Mouse (Mus musculus): ENCODE results near the gene Emg1. TPM values are rescaled to one million over a fixed set of nuclear protein-coding genes. Genes with fewer than 3 reads are reported as not detected.

Gene Emg1
- polyA plus RNA-seq, 1 experiment from 2014 or later, result 194 TPM

GRCm38 (mm10) chr6:124719354-124719978 lies 7.5 kb upstream of the Emg1 start:
- Histone ChIP-seq H3K36me3 (replicated peaks) (peaks cover 34% of the 10 kb centered on the region), H3K27ac (no peak overlapping the region), H3K4me1 (no peaks in the 10 kb centered on the region), H3K4me3 (replicated peaks) (no peak overlapping the region), H3K27me3 (no peaks in the 10 kb centered on the region), H3K9ac (peak overlapping the region; percentile 40; the same call in 1 of the 2 replicates), H3K9me3 (no peaks in the 10 kb centered on the region), H3K4me2 (no peak overlapping the region)
- no peak for ATAC-seq (ENCODE audit: low FRiP score)
- WGBS, result 75% methylated on average over 7 of the region's 7 CpGs

- Histone ChIP-seq H3K27me3 (no peaks in the 10 kb centered on the region), H3K9me3 (no peaks in the 10 kb centered on the region), H3K4me3 (replicated peaks) (no peak overlapping the region), H3K27ac (no peak overlapping the region), H3K36me3 (replicated peaks) (peaks cover 42% of the 10 kb centered on the region), H3K4me2 (no peak overlapping the region), H3K4me1 (peaks cover 7% of the 10 kb centered on the region), H3K9ac (peak overlapping the region; percentile 40; the same call in 1 of the 2 replicates)
- WGBS, result 47% methylated on average over 16 of the region's 16 CpGs
- ATAC-seq (ENCODE audit: low FRiP score), result no peak
Measured at GRCm38 (mm10) chr6:124718703-124719102, 6.7 kb upstream of the Emg1 start.

DNA sequence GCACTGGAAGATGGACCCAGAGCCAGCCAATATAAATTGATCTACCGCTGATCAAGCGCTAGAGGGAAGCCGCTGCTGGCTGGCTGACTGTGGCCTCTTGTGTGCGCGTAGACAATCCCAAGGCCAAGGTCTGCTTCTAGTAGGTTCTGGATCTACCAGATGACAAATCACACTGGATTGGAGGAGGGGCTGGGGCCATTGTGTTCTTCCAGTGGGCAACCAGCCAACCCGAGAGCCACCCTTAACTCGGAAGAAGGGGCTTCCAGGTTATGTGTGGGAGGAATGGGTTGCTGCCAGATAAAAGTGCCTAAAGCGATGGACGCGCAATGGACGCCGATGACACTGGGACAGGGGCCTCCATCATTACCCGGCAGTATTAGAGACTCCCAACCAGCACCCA lies 6.0 kb upstream of the Emg1 start:
- Histone ChIP-seq H3K9me3 (no peaks in the 10 kb centered on the region), H3K9ac (no peak overlapping the region), H3K4me3 (replicated peaks) (peak overlapping the region; percentile 7; the same call in 1 of the 2 replicates), H3K4me1 (peaks cover 15% of the 10 kb centered on the region), H3K27me3 (no peaks in the 10 kb centered on the region), H3K36me3 (replicated peaks) (peaks cover 45% of the 10 kb centered on the region), H3K27ac (no peak overlapping the region), H3K4me2 (no peak overlapping the region)
- WGBS, result 81% methylated on average over 13 of the region's 13 CpGs
- no peak for ATAC-seq (ENCODE audit: low FRiP score)

DNA sequence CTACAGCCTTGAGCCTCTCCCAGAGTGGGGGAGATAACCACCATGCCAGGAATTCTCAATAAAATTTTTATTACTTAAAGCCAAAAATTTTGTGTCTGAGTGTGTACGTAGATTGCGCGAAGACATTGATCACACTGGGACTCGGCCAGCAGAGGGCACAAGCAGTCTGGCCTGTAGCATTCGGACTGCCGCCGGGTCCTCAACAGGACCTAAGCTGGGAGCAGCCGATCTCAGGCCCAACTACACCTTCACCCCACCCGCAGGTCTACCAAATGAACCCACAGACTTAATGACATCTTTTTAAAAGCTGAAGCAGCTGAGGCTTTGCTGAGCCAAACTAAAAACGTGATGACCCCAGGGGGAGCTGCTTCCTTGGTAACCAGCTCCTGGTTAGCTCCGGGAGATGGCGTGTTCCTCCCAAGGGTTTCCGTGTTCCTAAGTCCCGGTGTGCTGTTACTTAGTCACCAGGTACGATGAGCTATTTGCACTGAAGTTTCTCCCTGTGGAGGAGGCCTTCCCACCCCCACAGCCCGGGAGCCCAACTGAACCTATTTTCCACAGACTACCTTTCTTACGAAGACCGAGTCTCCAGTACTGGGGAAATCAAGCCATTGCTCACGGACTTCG lies 5.0 kb upstream of the Emg1 start:
- Histone ChIP-seq H3K9ac (no peak overlapping the region), H3K27ac (0 out of 2 replicates have a peak overlapping the region, but pooled peaks have one; percentile 19), H3K4me3 (replicated peaks) (no peak overlapping the region), H3K4me2 (no peak overlapping the region), H3K36me3 (replicated peaks) (peaks cover 45% of the 10 kb centered on the region), H3K9me3 (no peaks in the 10 kb centered on the region), H3K4me1 (peaks cover 18% of the 10 kb centered on the region), H3K27me3 (no peaks in the 10 kb centered on the region)
- 69% methylated on average over 20 of the region's 20 CpGs for WGBS
- ATAC-seq (ENCODE audit: low FRiP score), result no peak

GRCm38 (mm10) chr6:124712918-124713317 lies 940 bp upstream of the Emg1 start:
- H3K4me2 ChIP-seq, result peak overlapping the region; percentile 82
- H3K27me3 ChIP-seq, result no peaks in the 10 kb centered on the region
- H3K9ac ChIP-seq, result peak overlapping the region; percentile 90
- peaks cover 50% of the 10 kb centered on the region for H3K36me3 ChIP-seq (replicated peaks)
- WGBS, result 22% methylated on average over 11 of the region's 11 CpGs
- H3K4me1 ChIP-seq, result peaks cover 36% of the 10 kb centered on the region
- H3K9me3 ChIP-seq, result no peaks in the 10 kb centered on the region
- no peak overlapping the region for H3K27ac ChIP-seq
- peak overlapping the region; percentile 95 for H3K4me3 ChIP-seq (replicated peaks)
- ATAC-seq (ENCODE audit: low FRiP score), result no peak

DNA sequence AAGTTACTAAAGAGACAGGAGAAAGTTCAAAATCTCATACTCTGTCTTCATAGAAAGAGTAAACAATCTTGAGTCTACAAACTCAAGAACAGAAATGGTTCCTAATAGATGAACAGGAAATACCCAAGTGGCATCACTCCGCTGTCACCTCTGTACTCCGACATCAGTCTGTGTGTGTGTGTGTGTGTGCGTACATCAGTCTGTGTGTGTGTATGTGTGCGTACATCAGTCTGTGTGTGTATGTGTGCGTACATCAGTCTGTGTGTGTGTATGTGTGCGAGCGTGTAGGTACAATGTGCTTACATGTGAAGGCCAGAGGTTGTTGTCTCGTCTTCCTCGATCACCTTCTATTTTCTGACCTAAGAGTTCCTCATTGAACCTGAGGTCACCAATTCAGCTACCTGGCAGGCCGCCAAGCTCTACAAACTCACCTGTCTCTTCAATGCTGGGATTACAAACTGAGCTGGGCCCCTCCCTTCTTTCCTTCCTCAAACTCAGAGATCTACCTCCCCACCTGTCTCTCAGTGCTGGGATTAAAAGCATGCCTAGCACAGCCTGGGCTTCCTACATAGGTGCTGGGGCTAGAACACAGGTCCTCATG lies 3.6 kb downstream of the Emg1 start:
- Histone ChIP-seq H3K27me3 (no peaks in the 10 kb centered on the region), H3K9ac (no peak overlapping the region), H3K36me3 (replicated peaks) (peaks cover 40% of the 10 kb centered on the region), H3K4me1 (peaks cover 26% of the 10 kb centered on the region), H3K9me3 (no peaks in the 10 kb centered on the region), H3K4me3 (replicated peaks) (no peak overlapping the region), H3K27ac (no peak overlapping the region), H3K4me2 (no peak overlapping the region)
- no peak for ATAC-seq (ENCODE audit: low FRiP score)
- 95% methylated on average over 10 of the region's 10 CpGs for WGBS

- no peaks in the 10 kb centered on the region for H3K9me3 ChIP-seq
- H3K9ac ChIP-seq, result no peak overlapping the region
- no peak for ATAC-seq (ENCODE audit: low FRiP score)
- H3K27ac ChIP-seq, result no peak overlapping the region
- no peak overlapping the region for H3K4me3 ChIP-seq (replicated peaks)
- WGBS, result 91% methylated on average over 5 of the region's 5 CpGs
- H3K4me1 ChIP-seq, result peaks cover 16% of the 10 kb centered on the region
- H3K36me3 ChIP-seq (replicated peaks), result peaks cover 63% of the 10 kb centered on the region
- no peak overlapping the region for H3K4me2 ChIP-seq
- H3K27me3 ChIP-seq, result no peaks in the 10 kb centered on the region
Measured at GRCm38 (mm10) chr6:124706061-124706627, 5.8 kb downstream of the Emg1 start.

GRCm38 (mm10) chr6:124704417-124704816 lies 7.6 kb downstream of the Emg1 start:
- 93% methylated on average over 2 of the region's 2 CpGs for WGBS
- H3K4me2 ChIP-seq, result no peak overlapping the region

DNA sequence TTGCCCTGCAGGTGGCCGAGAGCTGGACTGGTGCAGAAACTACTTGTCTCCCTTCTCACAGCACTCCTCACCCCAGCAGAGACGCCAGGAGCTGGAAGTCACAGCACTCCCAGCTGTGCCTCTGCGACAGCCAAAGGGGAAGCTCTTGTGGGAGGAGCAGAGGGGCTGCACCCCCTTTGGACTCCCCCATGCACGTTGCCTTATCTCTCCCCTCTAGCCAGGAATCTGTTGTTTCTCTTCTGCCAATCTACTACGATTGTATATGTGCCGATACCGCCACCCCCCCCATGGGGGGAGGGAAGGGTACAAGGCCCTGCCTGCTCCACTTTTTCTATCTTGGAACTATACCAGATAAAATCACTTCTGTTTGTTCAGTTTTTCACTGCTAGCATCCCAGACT lies 8.2 kb downstream of the Emg1 start:
- no peak for ATAC-seq (ENCODE audit: low FRiP score)
- peaks cover 85% of the 10 kb centered on the region for H3K36me3 ChIP-seq (replicated peaks)
- no peak overlapping the region for H3K4me3 ChIP-seq (replicated peaks)
- no peaks in the 10 kb centered on the region for H3K9me3 ChIP-seq
- H3K4me2 ChIP-seq, result no peak overlapping the region
- no peak overlapping the region for H3K27ac ChIP-seq
- H3K9ac ChIP-seq, result no peak overlapping the region
- H3K27me3 ChIP-seq, result no peaks in the 10 kb centered on the region
- H3K4me1 ChIP-seq, result no peaks in the 10 kb centered on the region
- WGBS, result 78% methylated on average over 7 of the region's 7 CpGs

More at GRCm38 (mm10) chr6:124704417-124704816, 7.6 kb downstream of the Emg1 start:
- peaks cover 79% of the 10 kb centered on the region for H3K36me3 ChIP-seq (replicated peaks)
- no peak overlapping the region for H3K4me3 ChIP-seq (replicated peaks)
- H3K27ac ChIP-seq, result no peak overlapping the region
- ATAC-seq (ENCODE audit: low FRiP score), result no peak
- peaks cover under 1% of the 10 kb centered on the region for H3K4me1 ChIP-seq
- no peak overlapping the region for H3K9ac ChIP-seq
- H3K27me3 ChIP-seq, result no peaks in the 10 kb centered on the region
- no peaks in the 10 kb centered on the region for H3K9me3 ChIP-seq

GRCm38 (mm10) chr6:124702784-124703103 lies 9.2 kb downstream of the Emg1 start:
- Histone ChIP-seq H3K9ac (no peak overlapping the region), H3K4me2 (no peak overlapping the region), H3K36me3 (replicated peaks) (peaks cover 81% of the 10 kb centered on the region), H3K9me3 (no peaks in the 10 kb centered on the region), H3K4me3 (replicated peaks) (no peak overlapping the region), H3K4me1 (0 out of 2 replicates have a peak, but pooled peaks cover 4% of the 10 kb centered on the region), H3K27me3 (no peaks in the 10 kb centered on the region), H3K27ac (no peak overlapping the region)
- ATAC-seq (ENCODE audit: low FRiP score), result peak; percentile 70
- 54% methylated on average over 3 of the region's 3 CpGs for WGBS

DNA sequence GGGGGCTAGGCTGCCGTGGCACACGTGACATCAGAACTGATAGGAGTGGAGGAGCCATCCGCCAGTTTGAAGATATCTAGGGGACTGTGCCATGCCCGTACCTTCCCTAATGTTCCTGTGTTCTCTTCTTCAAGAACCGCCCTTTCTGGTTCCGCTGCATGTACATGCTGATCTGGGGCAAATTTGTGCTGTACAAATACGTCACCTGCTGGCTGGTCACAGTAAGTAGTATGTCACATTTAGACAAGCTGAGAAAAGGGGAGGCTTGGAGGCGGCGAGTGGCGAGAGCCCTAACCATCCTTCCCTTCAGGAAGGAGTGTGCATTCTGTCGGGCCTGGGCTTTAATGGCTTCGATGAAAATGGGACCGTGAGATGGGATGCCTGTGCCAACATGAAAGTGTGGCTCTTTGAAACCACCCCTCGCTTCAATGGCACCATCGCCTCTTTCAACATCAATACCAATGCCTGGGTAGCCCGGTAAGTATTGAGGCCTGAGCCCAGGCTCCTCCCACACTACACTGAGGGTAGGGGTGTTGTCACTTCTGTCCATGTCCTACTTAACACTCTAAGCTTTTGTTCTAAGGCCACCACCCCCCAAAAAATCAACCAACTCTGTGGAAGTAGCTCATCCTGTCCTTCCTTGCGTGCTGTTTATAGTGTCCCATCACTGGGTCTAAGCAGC lies 9.7 kb downstream of the Emg1 start:
- no peak overlapping the region for H3K4me3 ChIP-seq (replicated peaks)
- no peak overlapping the region for H3K4me2 ChIP-seq
- H3K27ac ChIP-seq, result no peak overlapping the region
- H3K36me3 ChIP-seq (replicated peaks), result peaks cover 76% of the 10 kb centered on the region
- H3K27me3 ChIP-seq, result no peaks in the 10 kb centered on the region
- no peak overlapping the region for H3K9ac ChIP-seq
- WGBS, result 93% methylated on average over 17 of the region's 17 CpGs
- H3K9me3 ChIP-seq, result no peaks in the 10 kb centered on the region
- peak; percentile 42; the same call in 1 of the 2 replicates for ATAC-seq (ENCODE audit: low FRiP score)
- 0 out of 2 replicates have a peak, but pooled peaks cover 4% of the 10 kb centered on the region for H3K4me1 ChIP-seq

- Histone ChIP-seq H3K4me1 (0 out of 2 replicates have a peak, but pooled peaks cover 4% of the 10 kb centered on the region), H3K4me2 (no peak overlapping the region), H3K36me3 (replicated peaks) (peaks cover 73% of the 10 kb centered on the region), H3K9me3 (no peaks in the 10 kb centered on the region), H3K27ac (no peak overlapping the region), H3K27me3 (no peaks in the 10 kb centered on the region), H3K9ac (no peak overlapping the region), H3K4me3 (replicated peaks) (no peak overlapping the region)
- WGBS, result 76% methylated on average over 8 of the region's 8 CpGs
- ATAC-seq (ENCODE audit: low FRiP score), result peak; percentile 7; the same call in 1 of the 2 replicates
Measured at GRCm38 (mm10) chr6:124701338-124701737, 10.6 kb downstream of the Emg1 start.

All from forebrain, embryonic 12.5 days (tissue).